Mouse (Mus musculus) CH12.LX (cell line): ENCODE measurements around the gene Ift52.

Experiments used
- CTCF ChIP-seq, 2 experiments: IDR thresholded peaks in 1 of 2; conservative IDR thresholded peaks in 1 of 2; 2 replicates each; pipeline ENCODE4 v1.5.1; 2011 to 2012; ENCODE audit warnings: low read depth in 2 of 2, low read length in 2 of 2, improper control_type of control experiment in 1 of 2, inconsistent platforms in 1 of 2, mild to moderate bottlenecking in 1 of 2, moderate library complexity in 1 of 2
- EP300 ChIP-seq: IDR thresholded peaks from 2 replicates; pipeline ENCODE4 v1.6.1; 2011; ENCODE audit warnings: low read length, improper control_type of control experiment
- ETS1 ChIP-seq: conservative IDR thresholded peaks from 2 replicates; pipeline ENCODE4 v1.6.1; 2012; ENCODE audit warnings: low read depth, mild to moderate bottlenecking, inconsistent platforms, low read length, improper control_type of control experiment, moderate library complexity
- MAX ChIP-seq: IDR thresholded peaks from 2 replicates; pipeline ENCODE4 v1.6.1; 2011; ENCODE audit warnings: low read length, improper control_type of control experiment
- MXI1 ChIP-seq: IDR thresholded peaks from 2 replicates; pipeline ENCODE4 v1.6.1; 2011; ENCODE audit warnings: mild to moderate bottlenecking, low read depth, low read length, improper control_type of control experiment
- POLR2A ChIP-seq: IDR thresholded peaks from 2 replicates; pipeline ENCODE4 v1.6.1; 2011; ENCODE audit warnings: low read depth, mild to moderate bottlenecking, improper control_type of control experiment, low read length
- POLR2AphosphoS2 ChIP-seq: IDR thresholded peaks from 2 replicates; pipeline ENCODE4 v1.6.1; 2011; ENCODE audit warnings: low read depth, low read length, improper control_type of control experiment
- TCF12 ChIP-seq: IDR thresholded peaks from 2 replicates; pipeline ENCODE4 v1.6.1; 2014; ENCODE audit warnings: low read depth, mild to moderate bottlenecking, inconsistent platforms, low read length, improper control_type of control experiment
- USF1 ChIP-seq: IDR thresholded peaks from 2 replicates; pipeline ENCODE4 v1.6.1; 2014; ENCODE audit warnings: low read depth, mild to moderate bottlenecking, inconsistent platforms, low read length, improper control_type of control experiment
- USF2 ChIP-seq: conservative IDR thresholded peaks from 2 replicates; pipeline ENCODE4 v1.6.1; 2011; ENCODE audit warnings: low read depth, low read length, improper control_type of control experiment

- no peak for TF ChIP-seq USF1
- TF ChIP-seq POLR2A, result no peak
- TF ChIP-seq USF2, result no peak
- TF ChIP-seq POLR2AphosphoS2, result no peak
- TF ChIP-seq MAX, result no peak
- no peak for TF ChIP-seq ETS1
- TF ChIP-seq CTCF (conservative IDR thresholded peaks at IDR 0.05 in 1 of 2, IDR thresholded peaks at IDR 0.05 in 1 of 2; ENCODE audit: low read depth in 2 of 2, low read length in 2 of 2), result no peak
- TF ChIP-seq TCF12, result no peak
- TF ChIP-seq EP300, result no peak
- no peak for TF ChIP-seq MXI1
These were observed 35.7 kb downstream of the Ift52 start for GRCm38 (mm10) chr2:163052826-163053225.
